In the genomic region with DNA sequence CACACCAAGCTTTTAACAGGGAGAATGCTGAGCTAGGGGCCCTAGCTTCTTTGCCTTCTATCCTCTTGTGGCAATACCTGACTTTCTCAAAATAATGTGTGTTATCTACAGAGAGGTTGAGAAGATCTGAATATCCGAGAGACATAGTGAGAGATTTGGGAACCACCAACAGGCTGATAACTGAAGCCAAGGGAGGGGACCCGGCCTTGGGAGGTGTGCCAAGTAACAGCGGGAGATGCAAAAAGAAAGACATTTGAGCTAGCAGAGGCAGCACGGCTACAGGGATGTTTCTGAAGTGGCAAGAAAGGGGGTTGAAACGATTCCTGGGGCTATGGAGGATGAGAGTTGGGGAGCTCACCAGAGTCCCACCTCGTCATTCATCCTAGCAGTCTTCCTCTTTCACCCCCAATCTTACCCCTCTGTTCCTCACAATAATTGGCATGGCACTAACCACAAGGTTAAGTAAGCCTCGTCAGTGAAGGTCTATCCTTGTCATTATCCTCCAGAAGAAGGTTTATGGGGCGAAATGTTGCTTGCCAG, we compare ENCODE assay signal across 8 mouse cellular contexts. TPM values are rescaled to one million over a fixed set of nuclear protein-coding genes. Genes with fewer than 3 reads are reported as not detected.
DNase-seq lines count a peak whose midpoint lies in the region; ATAC-seq and TF ChIP-seq lines count a peak whose summit lies in the region.

No protein-coding gene starts in this region.

- TF ChIP-seq EP300 in heart, postnatal 0 days (IDR thresholded peaks at IDR 0.05; ENCODE audit: low read depth): no peak

- peaks cover 14% of the 10 kb centered on the region for H3K4me1 ChIP-seq in midbrain, embryonic 13.5 days (replicated peaks)
- H3K4me1 ChIP-seq in midbrain, embryonic 16.5 days (ENCODE audit: control insufficient read depth, insufficient read depth, low read length): peaks cover 5% of the 10 kb centered on the region; the same call in 1 of the 2 replicates
- H3K4me1 ChIP-seq in embryonic facial prominence, embryonic 13.5 days: peaks cover 50% of the 10 kb centered on the region
- H3K4me1 ChIP-seq in heart, postnatal 0 days (ENCODE audit: control insufficient read depth, insufficient read depth): no peaks in the 10 kb centered on the region

- no peaks in the 10 kb centered on the region for H3K36me3 ChIP-seq in midbrain, embryonic 13.5 days
- no peaks in the 10 kb centered on the region for H3K36me3 ChIP-seq in midbrain, embryonic 16.5 days (ENCODE audit: control insufficient read depth, insufficient read depth, low read length)
- no peaks in the 10 kb centered on the region for H3K36me3 ChIP-seq in embryonic facial prominence, embryonic 13.5 days
- H3K36me3 ChIP-seq in heart, postnatal 0 days (replicated peaks; ENCODE audit: control insufficient read depth, insufficient read depth, low read length): no peaks in the 10 kb centered on the region

- peaks cover 18% of the 10 kb centered on the region for H3K27me3 ChIP-seq in midbrain, embryonic 13.5 days
- peaks cover 10% of the 10 kb centered on the region for H3K27me3 ChIP-seq in midbrain, embryonic 16.5 days (ENCODE audit: control insufficient read depth, insufficient read depth, low read depth, low read length)
- no peaks in the 10 kb centered on the region for H3K27me3 ChIP-seq in embryonic facial prominence, embryonic 13.5 days
- 0 out of 2 replicates have a peak, but pooled peaks cover 3% of the 10 kb centered on the region for H3K27me3 ChIP-seq in heart, postnatal 0 days (ENCODE audit: control insufficient read depth, insufficient read depth, low read length)

- no peak overlapping the region for H3K4me2 ChIP-seq in midbrain, embryonic 13.5 days (replicated peaks)
- H3K4me2 ChIP-seq in midbrain, embryonic 16.5 days (ENCODE audit: low read length): no peak overlapping the region
- H3K4me2 ChIP-seq in embryonic facial prominence, embryonic 13.5 days: peak overlapping the region; percentile 23; the same call in 1 of the 2 replicates
- H3K4me2 ChIP-seq in heart, postnatal 0 days (ENCODE audit: low read depth, low read length): no peak overlapping the region

- no peak overlapping the region for H3K4me3 ChIP-seq in midbrain, embryonic 13.5 days (replicated peaks)
- H3K4me3 ChIP-seq in midbrain, embryonic 16.5 days (ENCODE audit: low read depth, low read length): no peak overlapping the region
- 0 out of 2 replicates have a peak overlapping the region, but pooled peaks have one; percentile 0 for H3K4me3 ChIP-seq in embryonic facial prominence, embryonic 13.5 days
- H3K4me3 ChIP-seq in heart, postnatal 0 days (ENCODE audit: low read depth, low read length): no peak overlapping the region

- ATAC-seq in midbrain, embryonic 13.5 days: no peak
- ATAC-seq in midbrain, embryonic 16.5 days: no peak
- ATAC-seq in embryonic facial prominence, embryonic 13.5 days (ENCODE audit: insufficient number of reproducible peaks, insufficient read depth, low FRiP score, low TSS enrichment, low read depth): no peak
- no peak for ATAC-seq in heart, postnatal 0 days (ENCODE audit: insufficient read depth, low read depth)
- ATAC-seq in cerebellum, adult (ENCODE audit: insufficient number of reproducible peaks, low FRiP score, low TSS enrichment): no peak

- 0 out of 2 replicates have a peak overlapping the region, but pooled peaks have one; percentile 8 for H3K27ac ChIP-seq in midbrain, embryonic 13.5 days
- H3K27ac ChIP-seq in midbrain, embryonic 16.5 days (ENCODE audit: low read length): no peak overlapping the region
- peak overlapping the region; percentile 85 for H3K27ac ChIP-seq in embryonic facial prominence, embryonic 13.5 days
- H3K27ac ChIP-seq in heart, postnatal 0 days (ENCODE audit: low read depth): peak overlapping the region; percentile 89

- no peak for TF ChIP-seq CTCF in heart, postnatal 0 days (IDR thresholded peaks at IDR 0.05; ENCODE audit: low read depth)

- DNase-seq in heart, postnatal 0 days (ENCODE audit: low spot score): no peak
- peak; percentile 61 for DNase-seq in lung, postnatal 36 days
- no peak for DNase-seq in urinary bladder, adult 18-20 months (ENCODE audit: low spot score in 2 of 2)
- no peak for DNase-seq in cerebellum, adult 11 months

- no peaks in the 10 kb centered on the region for H3K9me3 ChIP-seq in midbrain, embryonic 13.5 days
- no peaks in the 10 kb centered on the region for H3K9me3 ChIP-seq in midbrain, embryonic 16.5 days (replicated peaks; ENCODE audit: control insufficient read depth, low read length, poor library complexity, severe bottlenecking)
- H3K9me3 ChIP-seq in embryonic facial prominence, embryonic 13.5 days: no peaks in the 10 kb centered on the region
- no peaks in the 10 kb centered on the region for H3K9me3 ChIP-seq in heart, postnatal 0 days (replicated peaks; ENCODE audit: control insufficient read depth, low read length)

- H3K9ac ChIP-seq in midbrain, embryonic 13.5 days (replicated peaks): no peak overlapping the region
- no peak overlapping the region for H3K9ac ChIP-seq in midbrain, embryonic 16.5 days (ENCODE audit: low read depth, low read length)
- no peak overlapping the region for H3K9ac ChIP-seq in embryonic facial prominence, embryonic 13.5 days
- H3K9ac ChIP-seq in heart, postnatal 0 days (replicated peaks; ENCODE audit: low read depth, low read length): no peak overlapping the region

- 31% methylated on average over 8 of the region's 8 CpGs for WGBS in midbrain, embryonic 13.5 days
- WGBS in midbrain, embryonic 16.5 days: 21% methylated on average over 8 of the region's 8 CpGs
- WGBS in embryonic facial prominence, embryonic 13.5 days: 29% methylated on average over 8 of the region's 8 CpGs
- 23% methylated on average over 8 of the region's 8 CpGs for WGBS in heart, postnatal 0 days

RNA-seq across cellular contexts. Expression of gene Ezh1, which starts 3.2 kb away (rescaled TPM):
- polyA plus RNA-seq in midbrain, embryonic 13.5 days (2015; fragmentation: Nextera tagmentation; extraction: Ambion mirVana): 17.6 and 17.7 TPM in 2 replicates
- polyA plus RNA-seq in midbrain, embryonic 16.5 days (2015; fragmentation: Nextera tagmentation; extraction: Ambion mirVana): 30.8 and 34.4 TPM in 2 replicates
- polyA plus RNA-seq in embryonic facial prominence, embryonic 13.5 days (2015; fragmentation: Nextera tagmentation; extraction: Ambion mirVana): 16.9 and 19.8 TPM in 2 replicates
- 12.0 and 16.4 TPM in 2 replicates for total RNA-seq in heart, postnatal 0 days (2014; rRNA removed; ENCODE audit: low replicate concordance)
- 12.1 and 13.1 TPM in 2 replicates for polyA plus RNA-seq in heart, postnatal 0 days (2015; fragmentation: Nextera tagmentation; extraction: Ambion mirVana)

RNA-seq across cellular contexts. Expression of gene Ramp2, which starts 16.4 kb away (rescaled TPM):
- 64.4 and 65.7 TPM in 2 replicates for polyA plus RNA-seq in midbrain, embryonic 13.5 days (2015; fragmentation: Nextera tagmentation; extraction: Ambion mirVana)
- polyA plus RNA-seq in midbrain, embryonic 16.5 days (2015; fragmentation: Nextera tagmentation; extraction: Ambion mirVana): 79.5 and 83.8 TPM in 2 replicates
- 84.9 and 92.3 TPM in 2 replicates for polyA plus RNA-seq in embryonic facial prominence, embryonic 13.5 days (2015; fragmentation: Nextera tagmentation; extraction: Ambion mirVana)
- 159 and 253 TPM in 2 replicates for total RNA-seq in heart, postnatal 0 days (2014; rRNA removed; ENCODE audit: low replicate concordance)
- 181 and 182 TPM in 2 replicates for polyA plus RNA-seq in heart, postnatal 0 days (2015; fragmentation: Nextera tagmentation; extraction: Ambion mirVana)

RNA-seq across cellular contexts. Expression of gene Vps25, which starts 24.1 kb away (rescaled TPM):
- polyA plus RNA-seq in midbrain, embryonic 13.5 days (2015; fragmentation: Nextera tagmentation; extraction: Ambion mirVana): 110 and 111 TPM in 2 replicates
- polyA plus RNA-seq in midbrain, embryonic 16.5 days (2015; fragmentation: Nextera tagmentation; extraction: Ambion mirVana): 115 and 119 TPM in 2 replicates
- polyA plus RNA-seq in embryonic facial prominence, embryonic 13.5 days (2015; fragmentation: Nextera tagmentation; extraction: Ambion mirVana): 106 and 118 TPM in 2 replicates
- total RNA-seq in heart, postnatal 0 days (2014; rRNA removed; ENCODE audit: low replicate concordance): 99.2 and 116 TPM in 2 replicates
- 125 and 130 TPM in 2 replicates for polyA plus RNA-seq in heart, postnatal 0 days (2015; fragmentation: Nextera tagmentation; extraction: Ambion mirVana)

RNA-seq across cellular contexts. Expression of gene Wnk4, which starts 30.9 kb away (rescaled TPM):
- polyA plus RNA-seq in midbrain, embryonic 13.5 days (2015; fragmentation: Nextera tagmentation; extraction: Ambion mirVana): 7.2 and 7.5 TPM in 2 replicates
- polyA plus RNA-seq in midbrain, embryonic 16.5 days (2015; fragmentation: Nextera tagmentation; extraction: Ambion mirVana): 6.4 and 7.4 TPM in 2 replicates
- 9.8 and 10.9 TPM in 2 replicates for polyA plus RNA-seq in embryonic facial prominence, embryonic 13.5 days (2015; fragmentation: Nextera tagmentation; extraction: Ambion mirVana)
- total RNA-seq in heart, postnatal 0 days (2014; rRNA removed; ENCODE audit: low replicate concordance): 2.0 and 3.2 TPM in 2 replicates
- 3.8 and 4.0 TPM in 2 replicates for polyA plus RNA-seq in heart, postnatal 0 days (2015; fragmentation: Nextera tagmentation; extraction: Ambion mirVana)

RNA-seq across cellular contexts. Expression of gene Cntd1, which starts 49.4 kb away (rescaled TPM):
- 1.2 and 1.3 TPM in 2 replicates for polyA plus RNA-seq in midbrain, embryonic 13.5 days (2015; fragmentation: Nextera tagmentation; extraction: Ambion mirVana)
- 0.71 and 0.80 TPM in 2 replicates for polyA plus RNA-seq in midbrain, embryonic 16.5 days (2015; fragmentation: Nextera tagmentation; extraction: Ambion mirVana)
- 1.7 and 2.3 TPM in 2 replicates for polyA plus RNA-seq in embryonic facial prominence, embryonic 13.5 days (2015; fragmentation: Nextera tagmentation; extraction: Ambion mirVana)
- not detected in 2 replicates for total RNA-seq in heart, postnatal 0 days (2014; rRNA removed; ENCODE audit: low replicate concordance)
- 0.22 and 0.56 TPM in 2 replicates for polyA plus RNA-seq in heart, postnatal 0 days (2015; fragmentation: Nextera tagmentation; extraction: Ambion mirVana)
